Mouse (Mus musculus): Measurements from ENCODE around the gene Exd2.

- TF ChIP-seq CTCF (IDR thresholded peaks at IDR 0.05; ENCODE audit: low read depth, low read length), result no peak
- TF ChIP-seq POLR2A (IDR thresholded peaks at IDR 0.05; ENCODE audit: extremely low read depth, insufficient read depth, low read length), result no peak
Measured at GRCm38 (mm10) chr12:80498356-80498755, 35.5 kb downstream of the Exd2 start.

Measured in liver, adult 2 months (tissue).